Mouse (Mus musculus): Measurements from ENCODE around the gene Rnf8.
"Not testable (repeated sequence)": the region's sequence is repeated elsewhere in the genome, so short reads cannot be mapped to it uniquely, and the experiment has no call there.

DNA sequence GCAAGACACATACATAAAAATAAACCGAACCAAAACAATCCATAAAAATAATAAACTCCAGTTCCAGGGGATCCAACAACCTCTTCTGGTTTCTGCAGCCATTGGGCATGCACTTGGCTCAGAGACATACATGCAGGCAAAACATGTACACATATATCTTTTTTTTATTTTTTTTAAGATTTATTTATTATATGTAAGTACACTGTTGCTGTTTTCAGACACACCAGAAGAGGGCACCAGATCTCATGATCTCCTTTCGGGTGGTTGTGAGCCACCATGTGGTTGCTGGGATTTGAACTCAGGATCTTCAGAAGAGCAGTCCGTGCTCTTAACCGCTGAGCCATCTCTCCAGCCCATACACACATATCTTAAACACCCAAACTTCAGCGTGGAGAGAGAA, 1.1 kb upstream of the Rnf8 start:
- TF ChIP-seq CTCF (IDR thresholded peaks at IDR 0.05; ENCODE audit: insufficient read depth, low read length); POLR2A (IDR thresholded peaks at IDR 0.05; ENCODE audit: borderline replicate concordance, extremely low read depth, low read depth, low read length): not testable (repeated sequence)
